Mouse (Mus musculus): ENCODE measurements around the gene Tpr.

- no peak for TF ChIP-seq CTCF (IDR thresholded peaks at IDR 0.05; ENCODE audit: insufficient read depth, low read length)
- no peak for TF ChIP-seq POLR2A (IDR thresholded peaks at IDR 0.05; ENCODE audit: borderline replicate concordance, extremely low read depth, low read depth, low read length)
Observed at GRCm38 (mm10) chr1:150409996-150410395, 17.4 kb downstream of the Tpr start.

Measured in lung, adult 2 months (tissue).